Mouse (Mus musculus) G1E-ER4 (cell line): ENCODE data around the gene Vamp2. TPM values are rescaled to one million over a fixed set of nuclear protein-coding genes. Genes with fewer than 3 reads are reported as not detected.

Experiments
- GATA1 ChIP-seq: IDR thresholded peaks from one replicate; pipeline ENCODE4 v1.8.0; 2012; ENCODE audit warnings: low read length, inconsistent platforms
- polyA plus RNA-seq: library from polyadenylated mRNA; stranded (reverse); fragments of >175 nt; gene quantifications from 2 replicates; pipeline ENCODE4 v1.2.3, GENCODE M21; 2012

Vamp2 gene
- polyA plus RNA-seq, 1 experiment, result 39.6 TPM

DNA sequence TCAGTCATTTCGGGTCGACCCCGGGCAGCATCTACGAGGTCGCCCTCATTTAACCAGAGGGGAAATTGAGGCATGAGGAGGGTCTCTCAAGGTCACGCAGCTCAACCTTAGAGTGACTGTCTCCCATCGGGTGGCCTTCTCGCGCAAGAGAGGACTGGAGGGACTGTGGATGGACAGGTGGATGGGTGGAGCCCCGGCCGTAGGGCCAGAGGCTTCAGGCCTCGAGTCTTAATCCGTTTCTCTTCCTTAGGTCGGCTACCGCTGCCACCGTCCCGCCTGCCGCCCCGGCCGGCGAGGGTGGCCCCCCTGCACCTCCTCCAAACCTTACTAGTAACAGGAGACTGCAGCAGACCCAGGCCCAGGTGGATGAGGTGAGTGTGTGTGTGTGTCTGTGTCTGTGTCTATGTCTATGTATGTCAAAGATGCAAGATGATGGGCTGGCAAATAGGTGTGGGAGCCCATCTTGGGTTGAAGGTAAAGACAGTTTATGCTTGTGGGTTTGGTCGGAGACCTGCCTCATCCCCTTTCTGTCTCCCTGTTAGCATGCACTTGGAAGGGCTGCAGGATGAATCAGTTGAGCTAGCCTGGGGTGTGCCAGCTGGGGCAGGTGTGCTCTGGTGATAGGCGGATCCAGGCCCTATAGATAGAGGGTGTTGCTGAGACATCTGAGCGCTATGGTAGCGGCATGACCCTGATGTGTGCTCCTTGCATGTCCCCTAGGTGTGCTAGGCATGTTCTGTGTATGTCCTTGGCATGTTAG is 746 bp downstream of the Vamp2 start:
- no peak for TF ChIP-seq GATA1

DNA sequence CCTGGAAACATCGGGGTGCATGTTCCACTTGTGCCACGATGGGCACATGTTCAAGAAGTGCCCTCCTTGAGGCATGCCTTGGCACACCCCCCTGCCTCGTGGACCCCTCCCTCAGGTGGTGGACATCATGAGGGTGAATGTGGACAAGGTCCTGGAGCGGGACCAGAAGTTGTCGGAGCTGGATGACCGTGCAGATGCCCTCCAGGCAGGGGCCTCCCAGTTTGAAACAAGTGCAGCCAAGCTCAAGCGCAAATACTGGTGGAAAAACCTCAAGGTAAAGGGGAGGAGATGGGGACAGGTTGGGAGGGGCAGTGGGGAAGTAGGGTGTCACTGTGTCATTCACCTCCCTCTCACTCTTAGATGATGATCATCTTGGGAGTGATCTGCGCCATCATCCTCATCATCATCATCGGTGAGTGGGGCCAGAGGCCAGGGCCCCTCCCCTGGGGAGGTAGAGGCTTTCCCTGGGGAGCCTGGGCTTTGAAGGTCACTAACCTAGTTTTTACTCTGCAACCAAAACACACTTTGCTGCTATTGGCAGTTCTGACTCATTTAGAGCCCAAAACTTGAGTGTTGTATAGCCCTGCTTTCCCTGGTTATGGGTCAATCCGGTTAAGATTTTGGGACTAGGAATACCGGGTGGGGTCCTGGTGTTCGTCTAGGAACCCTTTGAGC is 1.5 kb downstream of the Vamp2 start:
- TF ChIP-seq GATA1, result no peak

DNA sequence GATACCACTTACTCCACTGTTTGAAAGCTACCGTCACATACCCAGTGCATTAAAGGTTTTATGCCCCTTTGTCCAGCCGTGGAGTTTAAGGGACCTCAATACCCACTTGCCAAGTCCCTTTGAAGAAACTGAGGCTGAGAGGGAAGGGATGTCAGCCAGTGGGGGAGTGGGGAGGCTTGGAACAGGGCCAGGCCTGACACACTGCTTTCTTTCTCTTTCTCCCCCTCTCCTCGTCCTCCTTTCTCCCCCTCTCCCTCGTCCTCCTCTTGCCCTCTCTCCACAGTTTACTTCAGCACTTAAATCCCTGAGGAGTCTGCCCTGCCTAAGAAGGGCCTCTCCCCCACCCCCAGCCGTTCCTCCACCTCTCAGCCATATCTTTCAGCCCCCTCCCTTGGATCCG is 2.1 kb downstream of the Vamp2 start:
- no peak for TF ChIP-seq GATA1

DNA sequence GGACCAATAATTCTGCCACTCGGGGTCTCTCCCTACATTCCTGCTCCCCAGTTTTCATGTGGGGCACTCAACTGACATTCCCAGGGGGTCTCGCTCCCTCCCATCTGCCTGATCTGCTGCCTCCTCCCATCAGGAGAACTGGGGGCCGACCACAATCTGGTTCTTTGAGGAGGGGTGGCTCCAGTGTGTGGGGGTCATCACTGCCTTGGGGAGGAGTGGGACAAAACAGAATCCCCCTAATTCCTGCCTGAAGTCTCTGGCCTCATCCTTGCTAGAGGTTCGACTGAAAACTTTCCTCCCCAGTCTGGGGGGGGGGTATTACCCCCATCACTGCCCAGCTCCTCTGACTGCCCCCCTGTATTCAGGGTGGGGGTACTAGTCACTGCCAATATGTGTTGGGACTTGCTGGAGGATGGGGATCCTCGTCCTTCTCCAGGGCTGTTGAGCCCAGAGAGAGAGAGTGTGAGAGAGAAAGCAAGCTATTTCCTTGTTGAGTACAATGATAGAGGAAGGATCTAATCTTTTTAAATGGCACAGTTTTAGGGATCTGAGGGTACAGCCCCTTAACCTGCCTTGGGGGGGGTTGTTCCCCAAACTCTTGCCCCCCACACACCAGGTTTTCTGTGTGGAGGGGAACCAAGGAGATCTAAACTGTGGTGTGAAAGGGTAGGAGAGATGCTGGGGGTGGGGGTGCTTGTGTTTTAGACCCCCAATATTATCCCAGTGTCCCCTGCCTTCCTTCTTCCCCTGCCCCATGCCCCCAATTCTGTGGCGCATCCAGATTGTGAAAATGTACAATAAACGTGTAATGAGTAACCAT is 3.5 kb downstream of the Vamp2 start:
- no peak for TF ChIP-seq GATA1

DNA sequence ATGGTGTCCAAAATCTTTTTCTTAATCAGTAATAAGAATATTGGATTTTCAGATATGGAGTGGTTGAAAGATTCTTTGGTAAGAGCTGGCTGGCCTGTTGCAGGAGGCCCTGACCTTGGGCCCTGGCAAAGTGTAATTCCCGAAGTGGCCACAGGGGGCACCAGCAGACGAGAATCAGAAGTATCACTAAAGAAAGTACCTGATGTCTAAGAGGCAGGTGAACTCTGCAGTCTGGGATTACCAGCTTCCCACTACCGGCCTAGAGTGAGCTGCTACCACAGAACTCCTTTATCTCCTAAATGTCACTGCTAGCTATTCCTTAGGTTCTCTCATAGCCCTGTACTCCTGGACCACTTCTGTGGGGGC is 4.1 kb downstream of the Vamp2 start:
- no peak for TF ChIP-seq GATA1

DNA sequence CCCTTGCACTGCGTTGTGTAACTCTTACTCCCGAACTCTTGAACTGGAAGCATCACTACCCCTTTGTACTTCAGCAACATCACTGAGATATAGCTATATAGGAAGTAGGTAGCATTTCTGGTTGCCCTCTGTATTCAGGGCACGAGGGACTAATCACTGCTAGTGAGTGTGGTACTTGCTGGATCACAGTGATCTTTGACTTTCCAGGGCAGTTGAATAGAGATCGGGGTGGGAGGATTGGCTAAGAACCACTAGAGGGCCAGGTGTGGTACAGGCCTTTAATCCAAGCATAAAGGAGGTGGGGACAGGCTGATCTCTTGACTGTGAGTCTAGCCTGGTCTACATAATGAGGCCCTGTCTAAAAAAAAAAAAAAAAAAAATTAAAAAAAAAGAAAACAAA is 4.6 kb downstream of the Vamp2 start:
- TF ChIP-seq GATA1, result no peak

DNA sequence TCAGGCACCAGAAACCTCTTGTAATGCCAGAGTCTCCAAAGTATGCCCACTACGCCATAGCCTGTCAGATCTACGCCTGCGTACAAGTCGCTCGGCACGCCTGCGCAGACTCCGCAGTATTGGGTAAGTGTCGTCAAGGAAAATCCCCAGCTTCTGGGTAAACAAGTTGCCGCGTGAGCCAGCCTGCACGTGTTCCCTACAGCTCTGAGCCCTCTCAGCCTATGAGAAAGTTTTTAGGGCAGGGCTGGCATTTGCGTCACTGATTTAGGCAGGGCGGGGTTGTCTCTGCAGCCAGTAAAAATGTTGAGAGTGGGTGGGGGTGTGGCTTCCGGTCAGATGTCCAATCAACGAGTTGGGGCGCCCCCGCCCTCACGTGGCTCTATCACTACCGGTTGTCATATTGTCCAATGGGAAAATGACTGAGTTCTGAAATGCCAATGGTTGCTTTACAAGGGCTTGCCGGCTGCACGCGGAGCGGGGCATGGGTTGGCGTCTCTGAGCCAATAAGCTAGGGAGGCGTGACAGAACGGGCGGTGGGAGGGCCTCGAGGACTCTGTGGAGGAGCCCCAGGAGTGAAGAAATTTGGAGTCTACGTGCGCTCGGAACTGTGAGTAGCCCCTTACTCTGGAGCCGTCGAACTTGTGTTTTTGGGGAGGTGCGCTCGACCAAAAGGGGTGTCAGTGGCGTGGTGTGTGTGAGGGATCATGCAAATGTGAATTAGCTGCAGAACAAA is 6.6 kb downstream of the Vamp2 start, which contains the start of gene Per1:
TSS of gene Per1 (plus strand) at position 521 of the 733 bp plus-strand sequence.
- no peak for TF ChIP-seq GATA1

DNA sequence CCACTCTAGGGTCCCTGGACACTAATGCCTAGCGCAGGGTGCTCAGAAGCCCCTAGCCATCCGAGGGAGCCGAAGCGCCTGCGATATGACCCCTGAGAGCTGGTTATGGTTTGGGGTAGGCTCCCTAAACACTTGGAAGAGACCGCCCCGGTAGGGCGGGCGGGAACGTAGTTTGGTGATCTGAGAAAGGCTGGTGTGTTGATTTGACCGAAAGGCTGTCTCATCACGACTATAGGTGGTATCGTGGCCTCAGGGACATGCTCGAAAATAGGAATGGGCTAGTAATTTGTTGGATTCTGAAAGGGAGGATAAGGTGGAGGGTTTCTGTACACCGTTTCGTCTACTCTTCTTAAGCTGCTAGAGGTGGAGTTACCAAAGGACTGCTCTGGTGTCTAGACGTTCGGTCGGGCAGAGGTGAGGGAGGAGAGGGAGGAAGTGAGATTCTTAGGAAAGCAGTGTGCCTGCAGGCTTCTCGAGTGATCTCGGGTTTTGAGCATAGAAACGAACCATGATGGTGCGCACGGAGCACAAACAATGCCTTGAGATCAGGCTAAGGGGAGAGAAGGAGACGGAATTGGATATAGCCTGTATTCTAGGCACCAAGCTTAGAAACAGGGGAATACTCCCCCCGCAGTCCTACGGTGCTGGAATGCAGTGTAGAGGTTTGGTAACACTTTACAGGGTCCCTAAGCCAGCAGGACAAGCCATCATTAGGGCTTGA is 7.4 kb downstream of the Vamp2 start:
- TF ChIP-seq GATA1, result no peak

DNA sequence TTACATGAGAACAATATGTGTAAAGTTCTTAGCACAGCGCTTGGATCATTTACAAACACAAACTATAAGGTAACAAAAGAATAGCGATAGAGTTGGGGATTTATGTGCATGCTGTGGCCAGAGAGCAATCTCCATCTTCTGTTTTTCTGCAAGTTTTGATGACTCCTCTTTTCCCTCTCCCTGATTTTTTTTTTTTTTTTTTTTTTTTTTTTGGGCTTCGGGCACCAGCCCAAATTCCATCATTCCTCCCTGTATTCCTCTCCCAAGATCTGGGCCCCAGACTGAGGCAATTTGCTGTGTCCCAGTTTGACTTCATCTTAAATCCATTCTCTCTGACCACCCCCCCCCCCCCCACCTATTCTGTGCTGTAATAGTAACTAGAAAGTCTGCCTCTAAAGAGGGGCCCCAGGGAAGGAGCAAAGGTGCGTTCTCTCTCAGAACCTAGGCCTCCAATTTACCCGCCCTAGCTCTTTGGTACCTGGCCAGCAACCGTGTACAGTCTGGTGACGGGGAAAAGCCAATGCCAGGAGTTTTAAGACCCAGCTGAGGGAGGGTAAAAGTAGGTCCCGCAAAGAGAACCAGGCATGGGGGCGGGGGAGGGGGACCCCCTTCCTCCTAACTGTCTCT is 8.2 kb downstream of the Vamp2 start:
- no peak for TF ChIP-seq GATA1

DNA sequence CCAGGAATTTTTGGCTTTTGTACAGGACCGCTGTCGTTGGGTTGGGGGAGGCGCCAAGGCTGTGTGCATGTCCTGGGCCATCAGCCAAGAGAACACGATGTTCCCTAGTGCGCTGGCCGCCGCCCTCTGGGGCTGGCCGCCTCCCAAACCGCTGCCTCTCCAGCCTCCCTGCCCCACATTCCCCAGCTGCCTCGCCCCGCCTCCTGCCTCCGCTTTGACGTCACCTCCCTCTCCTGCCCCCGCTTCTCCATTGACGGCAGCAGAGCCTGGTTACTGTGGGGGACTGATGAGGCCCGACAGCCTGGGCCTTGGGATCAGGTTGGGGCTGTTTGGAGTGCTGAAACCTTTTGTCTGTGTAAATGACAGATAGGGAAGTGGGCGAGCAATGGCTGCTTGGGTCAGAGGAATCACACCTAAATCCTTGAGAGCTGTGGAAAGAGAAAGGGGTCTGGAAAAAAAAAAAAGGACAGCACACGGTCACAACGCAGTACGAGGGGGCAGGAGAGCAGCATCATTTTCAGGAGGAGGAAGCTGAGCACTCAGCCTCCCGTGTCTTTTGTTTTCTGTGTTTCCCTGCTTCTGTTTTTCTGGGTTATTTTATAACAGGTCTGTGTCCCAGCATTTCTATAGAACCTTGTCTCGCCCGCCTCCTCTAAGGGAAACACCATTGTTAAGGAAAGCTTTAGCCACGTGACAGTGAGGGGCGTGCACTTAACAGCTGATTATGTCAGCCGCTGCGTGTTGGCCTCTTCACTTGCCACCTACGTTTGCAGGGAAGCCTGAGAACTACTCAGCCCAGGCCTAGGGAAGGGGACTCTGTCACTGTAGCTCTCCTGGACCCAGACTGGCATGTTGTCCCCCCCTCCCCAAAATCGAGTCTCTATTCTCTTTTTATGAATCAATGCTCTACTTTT is 9.0 kb downstream of the Vamp2 start:
- no peak for TF ChIP-seq GATA1

DNA sequence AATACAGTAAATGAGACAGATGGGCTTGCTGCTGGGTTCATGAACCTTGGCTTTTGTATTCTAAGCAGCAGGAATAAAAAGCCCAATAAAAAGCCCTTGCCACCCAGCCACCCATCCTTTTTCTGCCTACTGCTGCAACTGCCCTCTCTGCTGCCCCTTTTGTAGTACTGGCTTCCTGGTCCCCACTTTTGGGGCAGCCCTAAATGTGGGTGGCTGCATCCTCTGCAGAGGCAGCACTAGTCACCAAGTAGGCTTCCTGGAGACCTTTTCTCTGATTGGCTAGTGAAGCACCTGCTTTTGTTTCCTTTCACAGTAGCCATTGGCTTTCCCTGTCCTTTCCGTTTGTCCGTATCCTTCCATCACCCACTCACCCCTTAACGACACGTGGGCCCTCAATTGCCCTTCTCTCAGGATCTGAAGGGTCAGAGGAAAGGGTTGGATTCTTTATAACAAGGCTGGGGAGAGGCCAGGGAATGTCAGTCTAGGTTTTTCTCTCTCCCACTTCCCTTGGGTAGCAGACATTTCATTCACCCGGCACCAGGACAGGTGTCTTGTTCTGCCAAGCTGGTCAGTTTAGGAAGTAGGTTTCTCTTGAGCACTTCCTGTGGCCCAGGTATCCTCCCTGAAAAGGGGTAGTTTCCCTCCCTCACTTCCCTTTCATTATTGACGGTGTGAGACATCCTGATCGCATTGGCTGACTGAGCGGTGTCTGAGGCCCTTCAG is 9.9 kb downstream of the Vamp2 start:
- TF ChIP-seq GATA1, result no peak

DNA sequence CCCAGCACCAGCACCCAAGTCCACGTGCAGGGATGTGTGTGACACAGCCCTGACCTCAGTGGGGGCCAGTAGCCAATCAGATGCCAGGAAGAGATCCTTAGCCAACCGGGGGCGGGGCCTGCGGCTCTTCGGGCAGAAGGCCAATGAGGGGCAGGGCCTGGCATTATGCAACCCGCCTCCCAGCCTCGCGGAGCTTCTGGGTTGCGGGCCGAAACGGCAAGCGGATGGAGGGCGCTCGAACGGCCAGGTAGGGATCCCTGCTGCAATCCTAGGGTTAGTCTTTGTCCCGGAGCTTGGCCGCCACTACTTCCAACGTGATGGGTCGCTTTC is 10.4 kb downstream of the Vamp2 start:
- TF ChIP-seq GATA1, result no peak
